Mouse (Mus musculus) monocyte, adult 5-6 weeks (primary cell): ENCODE data around the gene 4931428F04Rik. TPM values are rescaled to one million over a fixed set of nuclear protein-coding genes. Genes with fewer than 3 reads are reported as not detected.
A peak's percentile ranks its signal among the peaks of the same experiment; 100 is the strongest.
"Not testable (repeated sequence)": the region's sequence is repeated elsewhere in the genome, so short reads cannot be mapped to it uniquely, and the experiment has no call there.

ENCODE experiments used
- ATAC-seq: fragments of 153-309, 156-312 bp; replicated peaks from 2 replicates; pipeline ENCODE4 v1.8.0; 2017; ENCODE audit warnings: mild to moderate bottlenecking; ENCODE audit not compliant: low TSS enrichment, insufficient number of reproducible peaks, severe bottlenecking, poor library complexity, low FRiP score
- total RNA-seq: library from RNA; stranded (forward); fragments of 200-1000, 200-491, 200-594 nt; gene quantifications from 3 replicates; pipeline ENCODE4 v1.2.3, GENCODE M21; 2017

4931428F04Rik gene
- total RNA-seq, 1 experiment from 2014 or later = not detected

DNA sequence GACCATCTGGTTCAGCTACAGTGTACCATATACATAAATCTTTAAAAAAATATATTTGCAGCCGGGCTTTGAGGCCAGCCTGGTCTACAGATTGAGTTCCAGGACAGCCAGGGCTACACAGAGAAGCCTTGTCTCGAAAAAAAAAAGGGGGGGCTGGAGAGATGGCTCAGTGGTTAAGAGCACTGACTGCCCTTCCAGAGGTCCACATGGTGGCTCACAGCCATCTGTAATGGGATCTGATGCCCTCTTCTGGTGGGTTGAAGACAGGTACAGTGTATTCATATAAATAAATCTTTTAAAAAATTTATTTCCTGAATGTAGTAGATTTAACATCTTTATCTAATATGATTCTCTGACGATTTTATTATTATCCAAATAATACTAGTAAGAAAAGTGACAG, 2.1 kb upstream of the 4931428F04Rik start:
- ATAC-seq = not testable (repeated sequence)

DNA sequence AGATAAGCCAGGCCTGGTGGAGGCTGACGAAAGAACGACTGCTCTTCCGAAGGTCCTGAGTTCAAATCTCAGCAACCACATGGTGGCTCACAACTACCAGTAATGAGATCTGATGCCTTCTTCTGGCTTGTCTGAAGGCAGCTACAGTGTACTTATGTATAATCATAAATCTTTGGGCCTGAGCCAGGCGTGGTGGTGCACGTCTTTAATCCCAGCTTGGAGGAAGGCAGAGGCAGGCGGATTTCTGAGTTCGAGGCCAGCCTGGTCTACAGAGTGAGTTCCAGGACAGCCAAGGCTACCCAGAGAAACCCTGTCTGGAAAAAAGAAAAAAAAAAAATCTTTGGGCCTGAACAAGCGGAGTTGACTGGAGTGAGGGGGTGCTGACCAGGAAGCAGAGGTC, 1.7 kb upstream of the 4931428F04Rik start:
- not testable (repeated sequence) for ATAC-seq

DNA sequence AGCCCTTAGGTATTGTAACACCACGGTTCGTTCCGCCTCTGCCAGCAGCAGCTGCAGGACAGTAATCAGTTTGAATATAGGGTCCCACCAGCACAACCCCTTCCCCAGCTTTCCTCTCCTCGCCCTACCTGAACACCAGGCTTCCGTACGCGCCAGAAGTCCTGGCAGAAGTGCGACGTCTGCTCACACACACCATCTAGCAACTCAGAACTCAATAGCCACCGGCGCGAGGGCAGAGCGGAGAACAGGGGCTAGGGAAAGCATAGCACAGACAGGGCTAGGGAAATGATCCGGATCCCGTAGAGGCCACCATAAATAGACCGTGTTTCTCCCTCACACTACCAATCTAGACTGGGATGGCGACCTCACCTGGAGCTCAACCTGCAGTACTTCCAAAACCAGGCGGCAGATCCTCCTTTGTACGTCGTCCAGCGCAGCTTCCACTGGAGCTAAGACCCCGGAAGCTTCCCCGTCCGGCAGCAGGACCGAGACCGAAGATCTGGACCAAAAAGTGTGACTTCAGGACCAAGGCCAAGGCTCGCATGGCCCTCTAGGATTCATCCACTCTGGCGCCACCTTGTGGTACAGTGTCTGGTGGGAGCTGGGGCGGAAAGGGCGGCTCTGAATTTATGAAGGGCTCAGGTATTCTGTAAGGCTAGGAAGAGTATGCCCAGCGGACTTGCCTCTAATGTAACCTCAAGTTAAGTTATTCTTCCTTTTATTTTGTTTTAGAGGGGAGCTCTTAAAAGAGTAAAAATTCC, 1.1 kb upstream of the 4931428F04Rik start:
- peak; percentile 57 for ATAC-seq

DNA sequence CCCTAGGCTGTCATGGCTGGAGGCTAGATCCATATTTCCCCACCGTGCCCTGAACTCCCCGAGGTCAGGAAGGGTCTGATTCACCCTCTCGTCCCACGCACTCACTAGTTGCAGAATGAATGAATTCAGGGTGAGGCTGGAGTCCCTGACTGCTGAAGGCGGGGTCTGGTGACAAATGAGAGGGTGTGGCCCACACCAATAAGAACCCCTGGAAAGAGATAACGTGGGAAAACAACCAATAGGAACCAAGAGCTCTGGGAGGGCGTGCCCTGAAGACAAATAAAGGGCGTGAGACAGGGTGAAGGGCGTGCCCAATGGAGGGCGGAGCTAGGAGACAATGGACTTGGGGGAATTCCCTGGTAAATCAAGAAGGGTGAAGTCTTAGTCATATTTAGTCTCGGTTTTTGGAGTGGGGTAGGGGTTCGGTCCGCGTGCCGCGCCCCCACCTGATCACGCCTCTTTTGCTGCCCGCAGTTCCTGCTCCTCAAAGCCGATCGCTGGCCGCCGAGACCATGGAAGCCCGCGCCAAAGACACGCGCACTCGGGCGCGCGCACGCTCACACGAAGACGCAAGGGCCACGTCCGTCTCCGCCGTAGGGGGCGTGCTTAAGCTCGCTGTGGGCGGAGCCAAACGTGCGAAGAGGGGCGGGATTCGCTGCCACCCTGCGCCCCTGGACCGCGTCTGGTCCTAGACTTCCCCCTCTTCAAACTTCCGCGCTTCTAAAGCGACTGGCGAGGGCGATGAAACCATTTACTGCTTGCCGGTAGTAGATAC, 519 bp downstream of the 4931428F04Rik start:
- peak; percentile 80 for ATAC-seq

DNA sequence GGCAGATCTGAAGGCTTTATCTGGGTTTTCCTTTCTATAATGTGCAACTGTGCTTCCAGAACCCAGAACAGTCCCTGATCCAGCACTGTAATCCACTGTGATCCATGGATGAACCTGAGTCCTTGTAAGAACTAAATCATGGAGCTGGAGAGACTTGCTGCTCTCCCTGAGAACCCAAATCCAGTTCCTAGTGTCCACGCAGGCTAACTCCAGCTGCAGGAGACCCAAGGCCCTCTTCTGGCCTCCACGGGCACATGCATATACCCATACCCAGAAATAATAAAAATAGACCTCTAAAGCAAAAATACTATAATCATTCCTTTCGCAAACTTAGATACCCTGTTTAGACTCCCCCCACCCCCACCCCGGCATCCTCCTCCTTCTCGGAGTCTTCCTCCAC, 1.4 kb downstream of the 4931428F04Rik start:
- ATAC-seq = no peak

DNA sequence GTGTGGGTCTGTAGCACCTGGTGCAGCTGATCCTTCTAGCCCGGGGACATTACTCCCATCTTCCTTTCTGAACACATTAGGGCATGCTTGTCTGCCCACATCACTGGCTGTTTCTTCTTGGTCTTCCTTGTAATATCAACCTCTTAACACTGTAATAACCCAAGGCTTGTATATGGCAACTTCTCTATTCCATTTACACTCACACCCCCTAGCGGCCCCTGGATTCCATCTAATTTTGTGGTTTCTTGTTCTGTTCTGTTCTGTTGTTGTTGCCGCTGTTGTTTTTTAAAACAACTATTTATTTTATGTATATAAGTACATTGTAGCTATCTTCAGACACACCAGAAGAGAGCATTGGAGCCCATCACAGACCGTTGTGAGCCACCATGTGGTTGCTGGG, 2.8 kb downstream of the 4931428F04Rik start:
- ATAC-seq = no peak

DNA sequence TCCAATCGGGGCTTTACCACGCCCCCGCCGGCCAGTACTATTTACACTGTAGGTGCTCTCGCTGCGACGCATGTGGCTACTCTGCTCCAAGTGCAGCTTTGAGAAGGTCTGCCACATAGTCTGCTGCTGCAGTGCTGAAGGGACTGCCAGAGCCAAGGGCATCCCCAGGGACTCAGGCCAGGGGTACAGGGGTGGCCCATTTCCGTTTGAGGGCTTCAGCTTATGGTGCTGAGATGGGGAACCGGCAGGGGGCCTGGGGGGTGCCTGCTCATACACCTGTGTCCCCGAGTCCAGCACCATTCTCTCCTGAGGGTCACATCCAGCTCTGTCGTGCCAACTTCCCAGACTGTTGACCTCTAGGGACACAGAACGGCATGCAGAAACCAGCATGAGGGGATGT, 4.2 kb downstream of the 4931428F04Rik start:
- no peak for ATAC-seq

DNA sequence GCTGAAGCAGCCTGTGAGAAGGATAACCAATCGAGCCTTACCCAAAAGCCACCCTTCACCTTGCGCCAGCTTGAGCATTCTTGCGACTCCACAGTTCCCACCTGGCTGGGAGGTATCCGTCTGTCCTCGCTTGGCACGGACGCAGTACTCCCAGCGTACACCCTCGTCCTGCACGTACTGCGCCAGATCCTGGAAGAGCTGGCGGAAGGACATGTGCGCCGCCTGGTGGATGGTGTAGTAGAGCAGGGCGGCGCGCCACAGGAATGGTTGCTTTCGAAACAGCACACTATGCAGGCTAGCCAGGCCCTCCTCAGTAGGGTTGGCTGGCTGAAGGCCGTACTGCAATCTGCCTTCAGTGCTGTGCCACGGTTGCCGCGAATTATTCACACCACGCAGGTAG, 6.6 kb downstream of the 4931428F04Rik start:
- peak; percentile 64 for ATAC-seq

DNA sequence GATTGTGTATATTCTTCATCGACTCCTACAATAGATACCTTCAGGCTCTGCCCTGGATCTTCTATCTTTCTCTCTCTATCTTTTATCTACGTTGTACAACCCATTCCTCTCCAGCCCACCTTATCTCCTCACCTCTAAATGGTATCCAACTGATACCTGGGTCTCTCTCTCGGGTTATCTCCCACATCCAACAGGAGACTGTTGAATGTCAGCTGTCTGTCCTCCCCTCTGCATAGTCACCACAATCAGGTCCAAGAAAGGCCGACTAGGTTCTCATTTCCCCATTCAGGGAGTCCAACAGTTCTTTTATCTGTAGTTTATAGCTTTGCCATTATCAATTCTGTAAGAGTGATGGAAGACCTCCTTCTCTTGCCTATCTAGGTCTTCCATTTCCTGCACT, 7.4 kb downstream of the 4931428F04Rik start:
- no peak for ATAC-seq

DNA sequence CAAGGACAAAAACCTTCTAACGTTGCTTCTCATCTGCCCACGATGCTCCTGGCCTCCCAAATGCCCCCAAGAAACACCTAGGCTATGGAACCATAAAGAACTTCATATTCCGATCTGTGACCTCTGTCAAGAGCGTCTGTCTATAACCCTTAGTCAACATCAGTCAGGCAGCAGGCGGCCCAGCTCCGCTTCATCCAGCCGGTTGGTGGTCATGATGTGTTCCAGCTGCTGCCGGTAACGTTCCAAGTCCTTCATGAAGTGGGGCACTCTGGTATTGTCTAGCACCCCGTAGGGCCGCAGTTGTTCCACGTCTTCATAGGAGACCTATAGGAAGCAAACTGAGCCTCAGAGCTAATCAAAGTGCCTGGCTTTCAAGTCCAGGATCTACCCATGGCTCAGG, 7.8 kb downstream of the 4931428F04Rik start:
- no peak for ATAC-seq

DNA sequence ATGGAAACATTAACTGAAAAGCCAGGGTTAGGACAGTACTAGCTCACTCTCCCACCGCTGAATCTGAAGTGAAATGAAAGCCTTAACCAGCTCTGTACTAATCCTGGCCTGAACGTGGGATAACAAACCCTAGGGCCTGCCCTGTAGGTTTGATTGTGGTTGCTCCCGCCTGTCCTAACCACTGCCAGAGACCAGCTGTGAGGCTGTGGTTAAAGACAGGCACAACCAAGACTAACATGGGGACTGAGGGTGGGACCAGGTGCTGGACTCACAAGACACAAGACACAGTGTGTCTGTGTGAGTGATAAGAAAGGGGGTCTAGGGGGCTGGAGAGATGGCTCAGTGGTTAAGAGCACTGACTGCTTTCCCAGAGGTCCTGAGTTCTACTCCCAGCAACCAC, 9.1 kb downstream of the 4931428F04Rik start:
- ATAC-seq = no peak

DNA sequence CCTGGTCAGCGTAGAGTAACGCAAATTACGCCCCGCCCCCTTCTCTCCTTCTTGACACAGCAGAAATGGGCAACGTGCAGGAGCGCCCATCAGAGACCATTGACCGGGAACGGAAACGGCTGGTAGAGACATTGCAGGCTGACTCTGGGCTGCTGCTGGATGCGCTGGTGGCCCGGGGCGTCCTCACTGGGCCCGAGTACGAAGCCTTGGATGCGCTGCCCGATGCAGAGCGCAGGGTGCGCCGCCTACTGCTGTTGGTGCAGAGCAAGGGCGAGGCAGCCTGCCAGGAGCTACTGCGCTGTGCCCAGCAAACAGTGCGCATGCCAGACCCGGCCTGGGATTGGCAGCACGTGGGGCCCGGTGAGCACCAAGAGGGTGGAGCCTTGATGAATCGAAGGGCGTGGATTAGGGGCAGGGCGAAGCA, 10.7 kb downstream of the 4931428F04Rik start:
- ATAC-seq = peak; percentile 24; the same call in 1 of the 2 replicates

DNA sequence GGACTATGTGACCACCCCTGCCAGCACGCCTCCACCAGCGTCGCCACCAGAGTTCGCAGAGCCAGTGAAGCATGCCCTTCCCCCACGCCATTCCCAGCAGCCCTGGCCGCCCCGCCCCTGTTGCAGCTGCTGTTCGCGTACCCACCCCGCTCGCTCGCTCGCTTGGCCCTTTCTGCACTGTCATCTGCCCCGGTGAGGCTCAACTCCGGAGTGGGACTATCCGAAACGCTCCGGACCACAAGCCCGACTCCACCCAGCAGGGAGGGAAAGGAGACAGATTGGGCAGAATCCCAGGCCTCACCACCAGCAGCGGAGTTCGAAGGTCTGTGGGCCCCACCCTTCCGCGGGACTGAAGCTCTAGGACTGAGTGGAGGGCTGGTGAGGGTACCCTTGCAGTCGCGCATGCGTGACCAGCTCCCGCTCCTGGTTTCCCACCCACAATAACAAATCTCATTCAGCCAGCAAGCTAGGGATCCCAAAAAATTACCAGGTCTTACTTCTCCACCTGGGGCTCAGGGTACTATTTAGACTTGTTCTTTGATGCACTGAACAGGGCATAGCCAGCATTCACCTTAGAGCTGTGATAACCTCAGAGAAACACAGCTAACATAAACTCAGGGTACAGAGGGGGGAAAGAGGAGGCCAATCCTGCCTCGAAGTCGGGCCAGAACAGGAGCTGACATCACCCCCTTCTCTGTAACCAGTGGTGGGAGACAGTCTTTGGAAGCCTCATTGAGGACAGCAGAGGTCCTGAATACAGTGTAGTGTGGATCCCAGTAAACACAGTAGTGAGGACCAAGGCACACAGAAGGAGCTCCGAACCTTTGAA, 13.2 kb downstream of the 4931428F04Rik start:
- 0 out of 2 replicates have a peak, but pooled peaks have one; percentile 6 for ATAC-seq

DNA sequence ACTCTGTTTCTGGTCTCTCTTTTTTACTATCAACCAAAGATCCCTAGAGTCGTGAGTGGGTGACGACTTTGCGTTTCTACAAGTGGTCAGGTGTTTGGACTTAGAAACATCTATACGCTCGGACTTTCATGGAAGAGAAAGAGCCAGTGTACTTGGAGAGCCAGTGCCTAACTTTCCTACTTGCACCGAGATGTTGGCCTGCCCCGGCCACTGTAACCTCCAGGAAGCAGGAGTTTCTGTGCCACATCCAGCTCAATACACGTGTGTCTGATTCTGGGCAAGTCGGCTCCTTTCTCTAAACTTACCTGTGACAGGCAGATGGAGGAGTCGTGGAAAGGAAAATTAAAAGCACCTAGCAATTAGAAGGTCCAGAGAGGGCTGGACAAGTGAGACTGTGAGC, 13.8 kb downstream of the 4931428F04Rik start, which contains the start of gene Nol3:
Gene Nol3, plus strand, starts transcription at position 301 of the 400 bp plus-strand sequence.
- no peak for ATAC-seq

DNA sequence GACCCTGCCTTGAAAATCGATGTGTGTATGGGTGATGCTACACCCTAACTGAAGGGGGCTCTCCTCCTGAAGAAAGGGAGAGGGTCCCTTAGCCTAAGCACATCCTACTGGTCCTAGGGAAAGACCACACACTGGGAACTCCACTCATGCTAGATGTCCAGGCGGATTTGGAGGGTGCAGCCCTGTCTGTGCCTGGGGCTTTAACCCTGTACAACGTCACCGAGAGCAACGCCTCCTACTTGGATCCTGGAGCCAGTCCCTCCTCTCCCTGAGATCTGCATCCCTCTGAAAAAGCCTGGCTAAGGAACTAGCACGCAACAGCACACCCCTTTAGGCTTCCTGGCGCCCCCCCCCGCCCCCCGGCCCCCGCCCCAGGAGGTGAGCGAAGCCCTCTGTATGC, 14.3 kb downstream of the 4931428F04Rik start:
- no peak for ATAC-seq

DNA sequence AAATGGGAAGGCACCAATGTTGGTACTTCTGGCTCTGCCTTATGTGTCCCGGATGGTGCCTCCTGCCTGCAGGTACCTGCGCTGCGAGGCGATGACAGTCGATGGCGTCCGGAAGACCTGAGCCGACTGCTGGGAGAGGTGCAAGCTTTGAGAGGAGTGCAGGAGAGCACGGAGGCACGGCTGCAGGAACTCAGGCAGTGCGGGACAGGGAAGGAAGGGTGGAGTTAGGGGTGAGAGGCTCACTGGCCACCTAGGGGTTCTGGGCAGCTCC, 18.8 kb downstream of the 4931428F04Rik start:
- no peak for ATAC-seq

DNA sequence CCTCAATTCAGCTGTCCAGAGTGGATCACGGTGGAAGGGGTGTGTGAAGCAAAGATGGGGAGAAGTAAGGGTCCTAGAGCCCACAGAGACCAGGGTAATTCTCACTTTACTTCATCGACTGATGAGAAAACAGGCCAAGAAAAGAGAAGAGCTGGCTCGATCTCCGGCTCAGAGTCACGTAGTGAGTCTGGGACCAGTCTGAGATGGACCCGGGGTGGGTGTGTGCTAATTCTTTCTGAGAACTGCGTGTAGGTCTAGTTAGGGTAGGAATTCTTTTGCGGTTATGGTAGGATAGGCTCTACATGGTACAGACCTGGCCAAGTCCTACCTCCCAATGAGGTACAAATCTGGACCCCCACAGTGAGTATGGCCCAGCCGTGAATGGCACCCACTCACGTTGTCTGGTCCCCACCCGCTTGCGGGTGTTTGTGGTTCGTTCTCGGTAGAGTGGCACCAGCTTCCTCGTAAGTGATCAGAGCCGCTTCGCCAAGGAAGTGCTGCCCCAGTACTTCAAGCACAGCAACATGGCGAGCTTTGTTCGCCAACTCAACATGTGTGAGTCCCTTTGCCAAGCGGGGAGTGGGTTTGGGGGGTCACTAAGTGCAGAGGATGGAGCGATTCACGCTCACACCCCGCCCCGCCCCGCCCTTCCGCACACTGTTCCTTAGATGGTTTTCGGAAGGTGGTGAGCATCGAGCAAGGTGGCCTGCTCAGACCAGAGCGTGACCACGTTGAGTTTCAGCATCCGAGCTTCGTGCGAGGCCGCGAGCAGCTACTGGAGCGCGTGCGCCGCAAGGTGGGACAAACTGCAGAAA, 19.4 kb downstream of the 4931428F04Rik start:
- ATAC-seq = peak; percentile 24; the same call in 1 of the 2 replicates

DNA sequence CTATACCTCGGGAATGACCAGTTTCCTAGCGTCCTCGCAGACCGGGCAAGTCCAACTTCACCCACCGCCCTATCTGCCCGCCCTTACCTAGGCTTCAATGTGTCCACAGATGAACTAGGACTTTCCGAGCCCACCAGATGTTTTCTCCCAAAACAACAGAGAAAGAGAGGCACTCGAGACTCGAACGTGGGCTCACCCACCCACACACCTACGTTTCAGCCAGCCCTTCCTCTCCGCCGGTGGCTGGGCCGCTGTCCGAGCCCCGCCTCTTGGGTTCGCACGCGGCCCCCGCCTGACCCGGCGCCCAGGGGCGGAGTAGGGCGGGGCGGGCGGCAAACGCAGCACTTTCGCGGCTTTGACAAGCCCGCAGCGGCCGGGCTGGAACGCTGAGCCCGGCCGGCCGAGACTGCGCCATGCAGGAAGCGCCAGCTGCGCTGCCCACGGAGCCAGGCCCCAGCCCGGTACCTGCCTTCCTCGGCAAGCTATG, 20.2 kb downstream of the 4931428F04Rik start, which contains the start of gene Hsf4:
Gene Hsf4, plus strand, starts transcription at position 341 of the 487 bp plus-strand sequence.
- no peak for ATAC-seq
